Comparison of ENCODE assay signal across 19 mouse cellular contexts in the genomic region with DNA sequence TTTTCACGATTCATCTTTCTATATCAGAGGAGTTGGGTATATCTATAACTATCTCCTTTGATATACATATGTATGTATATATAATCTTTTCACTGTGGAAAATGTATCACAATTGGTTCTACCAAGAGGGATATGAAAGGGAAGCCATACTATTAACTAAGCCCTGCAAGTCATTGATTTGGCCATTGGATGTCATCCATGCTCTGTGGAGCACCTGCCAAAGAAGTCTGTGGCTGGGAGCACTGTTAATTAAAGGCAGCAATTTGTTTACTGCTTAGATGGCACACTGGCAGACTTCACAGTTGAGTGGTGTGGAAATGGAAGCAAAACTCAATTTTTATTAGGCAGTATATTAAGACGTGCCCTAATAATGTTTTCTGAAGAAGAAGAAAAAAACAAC.
DNase-seq lines count a peak whose midpoint lies in the region; ATAC-seq and TF ChIP-seq lines count a peak whose summit lies in the region.
"Had no signal": no experiment of that assay in that cellular context is flagged by ENCODE, and none has a peak within 500 bp of the region (broad histone marks: within the 10 kb centered on the region; RNA-seq: fewer than 3 reads in every experiment).

No protein-coding gene starts in this region.

- H3K9me3 ChIP-seq in forebrain, embryonic 14.5 days (replicated peaks; ENCODE audit: control insufficient read depth, low read length), result no peaks in the 10 kb centered on the region
- H3K9me3 ChIP-seq in forebrain, embryonic 15.5 days, result no peaks in the 10 kb centered on the region
- H3K9me3 ChIP-seq in midbrain, postnatal 0 days (ENCODE audit: low read length), result no peaks in the 10 kb centered on the region
- H3K9me3 ChIP-seq in midbrain, embryonic 15.5 days, result no peaks in the 10 kb centered on the region
- H3K9me3 ChIP-seq: heart, embryonic 12.5 days; hindbrain, embryonic 10.5 days; intestine, embryonic 15.5 days had no signal

- no peak overlapping the region for H3K4me2 ChIP-seq in forebrain, embryonic 14.5 days (ENCODE audit: low read length)
- no peak overlapping the region for H3K4me2 ChIP-seq in forebrain, embryonic 15.5 days (replicated peaks)
- no peak overlapping the region for H3K4me2 ChIP-seq in midbrain, postnatal 0 days (ENCODE audit: low read depth, low read length, poor library complexity, severe bottlenecking)
- no peak overlapping the region for H3K4me2 ChIP-seq in midbrain, embryonic 15.5 days
- H3K4me2 ChIP-seq: heart, embryonic 12.5 days; hindbrain, embryonic 14.5 days; intestine, embryonic 15.5 days had no signal

- H3K36me3 ChIP-seq in forebrain, embryonic 14.5 days (ENCODE audit: control insufficient read depth, insufficient read depth, low read length), result no peaks in the 10 kb centered on the region
- no peaks in the 10 kb centered on the region for H3K36me3 ChIP-seq in forebrain, embryonic 15.5 days
- no peaks in the 10 kb centered on the region for H3K36me3 ChIP-seq in midbrain, postnatal 0 days (ENCODE audit: insufficient read depth, low read length)
- no peaks in the 10 kb centered on the region for H3K36me3 ChIP-seq in midbrain, embryonic 15.5 days (replicated peaks)
- H3K36me3 ChIP-seq: heart, embryonic 12.5 days; hindbrain, embryonic 10.5 days; intestine, embryonic 15.5 days had no signal

- no peaks in the 10 kb centered on the region for H3K27me3 ChIP-seq in forebrain, embryonic 14.5 days (replicated peaks; ENCODE audit: control insufficient read depth, insufficient read depth, low read length)
- H3K27me3 ChIP-seq in forebrain, embryonic 15.5 days, result no peaks in the 10 kb centered on the region
- no peaks in the 10 kb centered on the region for H3K27me3 ChIP-seq in midbrain, postnatal 0 days (ENCODE audit: insufficient read depth, low read length)
- H3K27me3 ChIP-seq in midbrain, embryonic 15.5 days (replicated peaks), result no peaks in the 10 kb centered on the region
- H3K27me3 ChIP-seq: heart, embryonic 12.5 days; intestine, embryonic 15.5 days had no signal

- TF ChIP-seq CTCF in layer of hippocampus, adult 2 months (conservative IDR thresholded peaks at IDR 0.05), result peak; percentile 51
- peak; percentile 27 for TF ChIP-seq CTCF in midbrain, postnatal 0 days (IDR thresholded peaks at IDR 0.05)

- DNase-seq in cerebellum, postnatal 10 days, result peak; percentile 73 to 74
- no peak for DNase-seq in cerebellum, adult 9-11 months
- DNase-seq in forebrain, embryonic 14.5 days (ENCODE audit: low spot score), result peak; percentile 33
- no peak for DNase-seq in layer of hippocampus, adult 2 months (ENCODE audit: low spot score in 2 of 2)
- no peak for DNase-seq in layer of hippocampus, adult 9-11 months
- peak; percentile 8 for DNase-seq in midbrain, postnatal 0 days (ENCODE audit: low spot score)
- DNase-seq: adrenal gland, postnatal 10 days; B cell, adult 2 months; cerebellum, adult 8-10 months; gastrocnemius, adult 2 months; gastrocnemius, postnatal 25 days had no signal

- H3K4me3 ChIP-seq in forebrain, embryonic 14.5 days (ENCODE audit: low read depth, low read length), result no peak overlapping the region
- H3K4me3 ChIP-seq in forebrain, embryonic 15.5 days, result no peak overlapping the region
- H3K4me3 ChIP-seq in layer of hippocampus, adult 2 months, result no peak overlapping the region
- no peak overlapping the region for H3K4me3 ChIP-seq in midbrain, postnatal 0 days (ENCODE audit: low read depth, low read length)
- no peak overlapping the region for H3K4me3 ChIP-seq in midbrain, embryonic 15.5 days
- H3K4me3 ChIP-seq: gastrocnemius, adult 2 months; heart, embryonic 12.5 days; hindbrain, embryonic 10.5 days; intestine, embryonic 15.5 days had no signal

- no peak overlapping the region for H3K27ac ChIP-seq in forebrain, embryonic 14.5 days (ENCODE audit: low read depth, low read length)
- no peak overlapping the region for H3K27ac ChIP-seq in forebrain, embryonic 15.5 days (replicated peaks)
- H3K27ac ChIP-seq in layer of hippocampus, adult 2 months, result no peak overlapping the region
- H3K27ac ChIP-seq in midbrain, postnatal 0 days (ENCODE audit: low read depth, low read length), result no peak overlapping the region
- H3K27ac ChIP-seq in midbrain, embryonic 15.5 days, result no peak overlapping the region
- H3K27ac ChIP-seq: gastrocnemius, adult 2 months; hindbrain, embryonic 10.5 days; hindbrain, embryonic 14.5 days; intestine, embryonic 15.5 days had no signal

- H3K4me1 ChIP-seq in forebrain, embryonic 14.5 days (ENCODE audit: control insufficient read depth, insufficient read depth, low read length), result no peaks in the 10 kb centered on the region
- no peaks in the 10 kb centered on the region for H3K4me1 ChIP-seq in forebrain, embryonic 15.5 days
- no peaks in the 10 kb centered on the region for H3K4me1 ChIP-seq in midbrain, postnatal 0 days (ENCODE audit: insufficient read depth, low read length)
- no peaks in the 10 kb centered on the region for H3K4me1 ChIP-seq in midbrain, embryonic 15.5 days
- H3K4me1 ChIP-seq: heart, embryonic 12.5 days; hindbrain, embryonic 10.5 days; intestine, embryonic 15.5 days had no signal

- no peak for ATAC-seq in forebrain, embryonic 14.5 days
- ATAC-seq in forebrain, embryonic 15.5 days (replicated peaks), result no peak
- ATAC-seq in midbrain, postnatal 0 days (ENCODE audit: low FRiP score), result no peak
- no peak for ATAC-seq in midbrain, embryonic 15.5 days (replicated peaks)
- ATAC-seq: CD4-positive, CD25-positive, alpha-beta regulatory T cell, adult 4 months; forebrain, embryonic 16.5 days; intestine, embryonic 15.5 days had no signal

- no peak overlapping the region for H3K9ac ChIP-seq in forebrain, embryonic 14.5 days (ENCODE audit: low read length)
- H3K9ac ChIP-seq in forebrain, embryonic 15.5 days (replicated peaks), result no peak overlapping the region
- no peak overlapping the region for H3K9ac ChIP-seq in midbrain, postnatal 0 days (replicated peaks; ENCODE audit: low read length, poor library complexity, severe bottlenecking)
- H3K9ac ChIP-seq in midbrain, embryonic 15.5 days, result no peak overlapping the region
- H3K9ac ChIP-seq: heart, embryonic 12.5 days; hindbrain, embryonic 14.5 days; intestine, embryonic 15.5 days had no signal

- WGBS in forebrain, embryonic 14.5 days, result 76% methylated on average over 2 of the region's 2 CpGs
- WGBS in forebrain, embryonic 15.5 days, result 79% methylated on average over 2 of the region's 2 CpGs
- WGBS in midbrain, postnatal 0 days, result 88% methylated on average over 2 of the region's 2 CpGs
- WGBS in midbrain, embryonic 15.5 days, result 89% methylated on average over 2 of the region's 2 CpGs

Comparison
In these comparisons a context has a peak if more than half of its experiments do, and no peak if none do; other contexts are left out.
1. DNase-seq: peak in cerebellum, postnatal 10 days (2 of 2), forebrain, embryonic 14.5 days (single experiment) and midbrain, postnatal 0 days (single experiment); none in cerebellum, adult 9-11 months (single experiment), layer of hippocampus, adult 2 months (0 of 2) and layer of hippocampus, adult 9-11 months (single experiment).